Mouse (Mus musculus): ENCODE measurements around the gene Rdh9. TPM values are rescaled to one million over a fixed set of nuclear protein-coding genes. Genes with fewer than 3 reads are reported as not detected.
A peak's percentile ranks its signal among the peaks of the same experiment; 100 is the strongest.

Gene Rdh9
- polyA plus RNA-seq, 1 experiment from 2014 or later: 0.32 TPM

DNA sequence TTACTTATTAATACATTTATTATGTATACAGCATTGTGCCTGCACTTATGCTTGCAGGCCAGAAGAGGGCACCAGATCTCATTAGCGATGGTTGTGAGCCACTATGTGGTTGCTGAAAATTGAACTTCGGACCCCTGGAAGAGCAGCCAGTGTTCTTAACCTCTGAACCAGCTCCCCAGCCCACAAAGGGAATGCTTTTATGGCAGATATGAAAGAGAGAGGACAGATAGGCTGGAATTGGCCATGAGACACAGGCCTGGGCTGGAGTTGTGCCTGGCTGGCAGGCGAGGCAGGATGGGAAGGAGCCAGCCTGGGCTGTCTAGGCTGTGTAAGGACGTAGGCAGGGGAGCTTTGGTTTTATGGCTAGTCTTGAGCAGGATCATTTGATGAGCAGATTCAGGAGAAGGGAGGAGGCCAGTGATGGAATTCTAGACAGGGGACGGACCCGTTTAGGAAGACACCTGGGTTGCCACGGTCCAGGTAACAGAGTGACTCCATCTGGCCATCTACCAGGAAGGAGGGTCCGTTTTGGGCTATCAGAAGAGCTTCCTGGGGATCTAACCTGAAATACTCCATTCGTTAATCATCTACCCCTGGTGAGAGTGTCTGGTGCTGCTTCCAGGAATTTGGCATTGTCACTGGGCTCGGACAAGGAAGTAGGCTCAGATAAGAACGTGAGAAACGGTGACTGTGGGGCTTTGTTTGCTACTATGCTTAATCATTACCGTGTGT lies 37.9 kb upstream of the Rdh9 start:
- Histone ChIP-seq H3K4me2 (ENCODE audit: low read length) (no peak overlapping the region), H3K4me1 (replicated peaks; ENCODE audit: control insufficient read depth, insufficient read depth, low read length) (peaks cover 14% of the 10 kb centered on the region), H3K27ac (ENCODE audit: low read length) (no peak overlapping the region), H3K27me3 (replicated peaks; ENCODE audit: control insufficient read depth, insufficient read depth, low read length) (peaks cover 6% of the 10 kb centered on the region), H3K9ac (replicated peaks; ENCODE audit: low read depth, low read length) (no peak overlapping the region), H3K4me3 (replicated peaks; ENCODE audit: low read length) (no peak overlapping the region), H3K9me3 (ENCODE audit: control insufficient read depth, low read length) (no peaks in the 10 kb centered on the region), H3K36me3 (ENCODE audit: control insufficient read depth, insufficient read depth) (peaks cover 18% of the 10 kb centered on the region)
- ATAC-seq: no peak
- 55% methylated on average over 13 of the region's 13 CpGs for WGBS

DNA sequence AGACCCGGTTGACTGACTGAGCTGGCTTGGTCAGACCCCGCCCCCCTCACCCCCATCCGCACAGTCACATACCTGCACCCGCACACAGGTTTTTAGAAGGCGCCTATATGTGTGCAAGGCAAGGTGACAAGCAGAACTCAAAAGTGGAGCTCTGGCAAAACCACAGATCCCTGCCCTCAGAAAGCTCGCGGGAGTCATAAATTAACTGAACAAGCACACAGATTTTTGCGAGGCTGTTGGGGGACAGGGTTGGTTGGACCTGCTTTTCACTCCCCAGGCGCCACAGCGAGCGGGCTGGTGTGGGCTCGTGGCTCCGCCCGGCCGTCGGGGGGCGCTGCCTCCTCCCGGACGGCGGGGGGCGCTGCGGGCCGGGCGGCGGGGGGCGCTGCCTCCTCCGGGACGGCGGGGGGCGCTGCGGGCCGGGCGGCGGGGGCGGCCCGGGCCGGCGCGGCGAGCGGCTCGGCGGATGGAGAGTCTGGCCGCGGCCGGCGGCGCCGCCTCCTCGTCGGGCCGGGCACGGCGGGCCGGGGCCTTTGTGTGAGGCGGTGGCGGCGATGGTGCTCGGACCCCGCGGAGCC lies 37.0 kb upstream of the Rdh9 start, which contains the start of gene Zbtb39:
Gene Zbtb39, plus strand, starts transcription at position 456 of the 578 bp plus-strand sequence.
- Histone ChIP-seq H3K27me3 (replicated peaks; ENCODE audit: control insufficient read depth, insufficient read depth, low read length) (0 out of 2 replicates have a peak, but pooled peaks cover 3% of the 10 kb centered on the region), H3K36me3 (ENCODE audit: control insufficient read depth, insufficient read depth) (peaks cover 26% of the 10 kb centered on the region), H3K27ac (ENCODE audit: low read length) (peak within 1 kb of the TSS; percentile 47), H3K4me3 (replicated peaks; ENCODE audit: low read length) (peak within 1 kb of the TSS; percentile 88), H3K4me2 (ENCODE audit: low read length) (peak within 1 kb of the TSS; percentile 81), H3K4me1 (replicated peaks; ENCODE audit: control insufficient read depth, insufficient read depth, low read length) (peaks cover 14% of the 10 kb centered on the region), H3K9me3 (ENCODE audit: control insufficient read depth, low read length) (no peaks in the 10 kb centered on the region), H3K9ac (replicated peaks; ENCODE audit: low read depth, low read length) (peak within 1 kb of the TSS; percentile 94)
- peak; percentile 89 for ATAC-seq
- WGBS: under 1% methylated on average over 58 of the region's 61 CpGs

DNA sequence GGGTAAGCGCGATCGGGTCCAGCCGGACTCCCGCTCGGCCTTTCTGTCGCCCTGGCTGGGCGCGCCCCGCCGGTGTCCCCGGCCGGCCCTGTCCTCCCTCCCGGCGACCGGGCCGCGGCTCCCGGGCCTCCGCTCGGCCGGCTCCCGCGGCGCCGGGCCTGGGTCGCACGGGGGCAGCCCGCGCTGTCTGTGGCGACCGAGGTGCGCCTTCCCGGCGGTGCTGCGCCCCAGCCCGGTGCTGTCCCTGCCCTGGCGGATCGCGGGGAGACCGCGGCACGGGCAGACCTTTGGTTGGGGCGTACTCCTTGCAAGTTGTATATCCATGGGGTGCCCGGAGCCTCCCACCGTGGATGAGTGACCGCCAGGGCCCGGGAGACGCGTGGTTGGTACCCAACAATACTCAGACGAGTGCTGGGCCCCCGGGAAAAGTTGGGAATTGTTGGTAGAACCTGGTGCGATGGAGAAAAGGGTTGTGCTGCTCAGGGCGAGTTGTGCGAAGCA lies 36.5 kb upstream of the Rdh9 start:
- no peaks in the 10 kb centered on the region for H3K9me3 ChIP-seq (ENCODE audit: control insufficient read depth, low read length)
- H3K4me1 ChIP-seq (replicated peaks; ENCODE audit: control insufficient read depth, insufficient read depth, low read length): peaks cover 14% of the 10 kb centered on the region
- H3K9ac ChIP-seq (replicated peaks; ENCODE audit: low read depth, low read length): peak overlapping the region; percentile 94
- ATAC-seq: peak; percentile 65
- WGBS: under 1% methylated on average over 52 of the region's 55 CpGs
- H3K4me3 ChIP-seq (replicated peaks; ENCODE audit: low read length): peak overlapping the region; percentile 88
- peak overlapping the region; percentile 47 for H3K27ac ChIP-seq (ENCODE audit: low read length)
- peak overlapping the region; percentile 81 for H3K4me2 ChIP-seq (ENCODE audit: low read length)
- H3K36me3 ChIP-seq (ENCODE audit: control insufficient read depth, insufficient read depth): peaks cover 30% of the 10 kb centered on the region
- H3K27me3 ChIP-seq (replicated peaks; ENCODE audit: control insufficient read depth, insufficient read depth, low read length): 0 out of 2 replicates have a peak, but pooled peaks cover 3% of the 10 kb centered on the region

DNA sequence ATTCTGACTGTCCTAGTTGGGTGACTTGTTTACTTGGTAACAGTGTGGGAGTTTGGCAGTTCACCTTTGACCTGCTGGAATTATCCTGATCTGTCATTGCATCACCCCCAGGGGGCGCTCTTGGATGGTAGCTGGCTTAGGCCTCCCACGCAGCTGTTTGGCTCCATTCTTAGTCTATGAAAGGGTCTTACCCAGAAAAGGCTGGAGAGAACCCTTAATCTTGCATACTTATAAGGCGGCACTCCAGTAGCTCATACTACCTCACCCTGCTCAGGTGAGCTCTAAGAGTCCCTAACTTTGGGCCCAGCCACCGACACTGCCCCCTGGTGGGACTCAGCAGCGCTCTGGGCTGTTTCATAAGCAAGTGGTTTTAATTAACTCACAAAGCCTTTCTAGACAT lies 31.5 kb upstream of the Rdh9 start:
- ATAC-seq: no peak
- no peaks in the 10 kb centered on the region for H3K27me3 ChIP-seq (replicated peaks; ENCODE audit: control insufficient read depth, insufficient read depth, low read length)
- peaks cover 11% of the 10 kb centered on the region for H3K4me1 ChIP-seq (replicated peaks; ENCODE audit: control insufficient read depth, insufficient read depth, low read length)
- H3K9me3 ChIP-seq (ENCODE audit: control insufficient read depth, low read length): no peaks in the 10 kb centered on the region
- H3K4me3 ChIP-seq (replicated peaks; ENCODE audit: low read length): no peak overlapping the region
- 62% methylated on average over 5 of the region's 5 CpGs for WGBS
- no peak overlapping the region for H3K27ac ChIP-seq (ENCODE audit: low read length)
- H3K4me2 ChIP-seq (ENCODE audit: low read length): no peak overlapping the region
- H3K36me3 ChIP-seq (ENCODE audit: control insufficient read depth, insufficient read depth): peaks cover 35% of the 10 kb centered on the region
- no peak overlapping the region for H3K9ac ChIP-seq (replicated peaks; ENCODE audit: low read depth, low read length)

DNA sequence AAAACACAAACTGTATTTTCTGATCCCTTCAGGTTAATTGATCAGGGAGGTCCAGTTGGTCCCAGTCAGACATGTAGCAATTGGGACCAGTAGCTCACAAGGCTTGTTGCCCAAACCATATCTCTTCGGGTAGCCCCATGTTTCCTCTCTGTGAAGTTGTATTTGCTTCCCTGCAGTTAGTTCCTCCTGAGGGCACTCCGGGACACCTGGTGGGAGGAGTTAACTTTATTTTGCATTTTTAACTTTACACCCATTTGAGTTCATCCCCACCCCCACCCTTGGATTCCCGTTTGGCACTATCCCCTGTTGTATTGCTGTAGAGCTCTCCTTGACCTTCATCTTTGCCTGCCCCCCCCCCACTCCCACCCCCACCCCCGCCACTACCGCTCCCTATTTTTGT lies 30.3 kb upstream of the Rdh9 start:
- H3K9ac ChIP-seq (replicated peaks; ENCODE audit: low read depth, low read length): no peak overlapping the region
- H3K4me1 ChIP-seq (replicated peaks; ENCODE audit: control insufficient read depth, insufficient read depth, low read length): peaks cover 1% of the 10 kb centered on the region
- peaks cover 35% of the 10 kb centered on the region for H3K36me3 ChIP-seq (ENCODE audit: control insufficient read depth, insufficient read depth)
- WGBS: 88% methylated on average over 5 of the region's 5 CpGs
- H3K9me3 ChIP-seq (ENCODE audit: control insufficient read depth, low read length): no peaks in the 10 kb centered on the region
- no peak overlapping the region for H3K27ac ChIP-seq (ENCODE audit: low read length)
- ATAC-seq: no peak
- no peak overlapping the region for H3K4me3 ChIP-seq (replicated peaks; ENCODE audit: low read length)
- no peak overlapping the region for H3K4me2 ChIP-seq (ENCODE audit: low read length)
- no peaks in the 10 kb centered on the region for H3K27me3 ChIP-seq (replicated peaks; ENCODE audit: control insufficient read depth, insufficient read depth, low read length)

DNA sequence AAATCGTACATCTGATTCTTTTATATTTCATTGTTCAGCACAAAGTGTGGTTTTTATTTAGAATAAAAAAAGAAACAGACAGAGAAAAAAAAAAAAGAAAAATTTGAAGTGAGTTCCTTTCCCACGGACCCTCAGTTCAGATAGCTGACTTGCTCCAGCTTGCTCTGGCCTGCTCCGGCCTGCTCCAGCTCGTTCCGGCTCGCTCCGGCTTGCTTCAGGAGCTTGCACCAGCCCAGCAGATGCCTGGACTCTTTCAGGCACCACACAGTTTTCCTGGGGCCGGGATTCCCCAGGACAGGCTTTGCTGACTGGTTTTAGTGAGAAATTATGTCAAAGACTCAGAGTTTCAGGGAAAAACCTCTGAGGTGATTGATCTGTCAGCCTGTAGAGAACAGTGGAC lies 28.9 kb upstream of the Rdh9 start:
- Histone ChIP-seq H3K9me3 (ENCODE audit: control insufficient read depth, low read length) (no peaks in the 10 kb centered on the region), H3K4me2 (ENCODE audit: low read length) (no peak overlapping the region), H3K36me3 (ENCODE audit: control insufficient read depth, insufficient read depth) (peaks cover 28% of the 10 kb centered on the region), H3K4me1 (replicated peaks; ENCODE audit: control insufficient read depth, insufficient read depth, low read length) (no peaks in the 10 kb centered on the region), H3K9ac (replicated peaks; ENCODE audit: low read depth, low read length) (no peak overlapping the region), H3K4me3 (replicated peaks; ENCODE audit: low read length) (no peak overlapping the region), H3K27ac (ENCODE audit: low read length) (no peak overlapping the region), H3K27me3 (replicated peaks; ENCODE audit: control insufficient read depth, insufficient read depth, low read length) (no peaks in the 10 kb centered on the region)
- ATAC-seq: no peak
- WGBS: 93% methylated on average over 8 of the region's 8 CpGs

DNA sequence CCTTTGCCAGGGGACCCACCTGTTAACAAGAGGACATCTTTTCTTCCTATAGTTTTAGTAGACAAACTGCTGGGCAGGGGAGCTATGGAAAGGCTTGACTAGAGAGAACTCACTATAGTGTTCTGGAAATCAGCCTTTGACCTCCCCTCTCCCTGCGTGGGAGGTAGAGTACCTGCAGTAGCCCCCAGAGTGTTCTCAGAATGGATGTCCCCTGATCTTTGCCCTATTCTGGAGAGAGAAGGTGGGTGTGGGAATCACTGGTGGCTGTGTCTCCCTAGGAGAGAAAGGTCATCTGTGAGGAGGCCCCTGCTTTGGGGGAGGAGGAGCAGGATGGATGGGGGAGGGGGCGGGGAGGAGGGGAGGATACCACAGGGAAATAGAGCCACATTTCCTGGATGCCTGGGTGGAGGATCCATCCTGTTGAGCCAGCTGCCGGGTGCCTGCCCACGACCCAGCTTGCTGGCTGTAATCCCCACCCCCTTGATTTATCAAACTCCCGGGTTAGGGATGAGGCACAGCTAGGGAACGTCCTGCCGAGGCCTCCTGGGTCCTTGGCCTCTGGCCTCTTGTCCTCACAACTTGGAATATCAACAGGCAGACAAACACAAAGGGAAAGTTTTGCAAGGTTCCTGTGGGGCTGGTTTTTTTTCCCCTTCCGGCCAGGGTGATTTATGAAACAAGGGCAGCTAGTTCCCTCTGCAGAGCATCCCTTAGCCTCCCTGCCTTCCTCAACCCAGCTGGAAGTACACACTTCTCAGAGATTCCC lies 27.2 kb upstream of the Rdh9 start:
- H3K9me3 ChIP-seq (ENCODE audit: control insufficient read depth, low read length): no peaks in the 10 kb centered on the region
- H3K4me2 ChIP-seq (ENCODE audit: low read length): no peak overlapping the region
- peaks cover 10% of the 10 kb centered on the region for H3K36me3 ChIP-seq (ENCODE audit: control insufficient read depth, insufficient read depth)
- WGBS: 14% methylated on average over 7 of the region's 8 CpGs
- ATAC-seq: no peak
- no peak overlapping the region for H3K4me3 ChIP-seq (replicated peaks; ENCODE audit: low read length)
- no peaks in the 10 kb centered on the region for H3K4me1 ChIP-seq (replicated peaks; ENCODE audit: control insufficient read depth, insufficient read depth, low read length)
- no peak overlapping the region for H3K9ac ChIP-seq (replicated peaks; ENCODE audit: low read depth, low read length)
- H3K27ac ChIP-seq (ENCODE audit: low read length): no peak overlapping the region
- no peaks in the 10 kb centered on the region for H3K27me3 ChIP-seq (replicated peaks; ENCODE audit: control insufficient read depth, insufficient read depth, low read length)

DNA sequence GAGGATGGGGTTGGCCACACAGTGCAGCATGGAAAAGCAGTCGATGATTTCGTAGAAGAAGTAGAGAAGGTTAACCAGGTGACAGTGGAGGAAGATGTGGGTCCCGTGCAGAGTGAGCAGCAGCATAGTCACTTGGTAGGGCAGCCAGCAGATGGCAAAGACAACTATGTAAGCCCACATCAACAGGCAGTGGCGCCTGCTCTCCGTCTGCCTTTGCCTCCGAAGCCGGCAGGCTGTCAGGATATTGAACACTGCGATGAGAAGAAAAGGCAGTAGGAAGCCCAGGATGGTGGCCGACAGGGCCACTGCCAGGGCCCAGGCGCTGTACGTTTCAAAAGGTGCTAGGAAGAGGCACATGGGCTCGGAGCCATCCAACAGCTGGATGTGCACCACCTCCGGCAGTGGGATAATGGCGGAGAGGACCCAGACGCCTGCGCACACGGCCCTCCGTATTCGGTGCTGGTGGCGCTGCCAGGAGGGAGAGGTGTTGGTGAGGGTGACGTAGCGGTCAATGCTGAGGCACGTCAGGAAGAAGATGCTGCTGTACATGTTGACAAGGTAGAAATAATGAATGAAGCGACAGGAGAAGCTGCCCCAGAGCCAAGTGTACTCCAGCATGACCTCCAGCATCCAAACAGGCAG lies 25.9 kb upstream of the Rdh9 start:
- H3K27me3 ChIP-seq (replicated peaks; ENCODE audit: control insufficient read depth, insufficient read depth, low read length): no peaks in the 10 kb centered on the region
- peak overlapping the region; percentile 30 for H3K4me2 ChIP-seq (ENCODE audit: low read length)
- peak overlapping the region; percentile 23; the same call in 1 of the 2 replicates for H3K4me3 ChIP-seq (replicated peaks; ENCODE audit: low read length)
- no peak overlapping the region for H3K27ac ChIP-seq (ENCODE audit: low read length)
- no peaks in the 10 kb centered on the region for H3K9me3 ChIP-seq (ENCODE audit: control insufficient read depth, low read length)
- H3K36me3 ChIP-seq (ENCODE audit: control insufficient read depth, insufficient read depth): peaks cover 5% of the 10 kb centered on the region; the same call in 1 of the 2 replicates
- H3K4me1 ChIP-seq (replicated peaks; ENCODE audit: control insufficient read depth, insufficient read depth, low read length): no peaks in the 10 kb centered on the region
- no peak overlapping the region for H3K9ac ChIP-seq (replicated peaks; ENCODE audit: low read depth, low read length)
- ATAC-seq: 0 out of 2 replicates have a peak, but pooled peaks have one; percentile 49
- 57% methylated on average over 24 of the region's 24 CpGs for WGBS

All from forebrain, embryonic 16.5 days (tissue).